Mouse (Mus musculus) ovary, postnatal 10 days (tissue): ENCODE measurements around the gene Sncb.

Source experiments
- DNase-seq: peaks from one replicate; pipeline ENCODE4 v3.0.0; 2022; ENCODE audit warnings: low spot score

The Sncb gene

GRCm38 (mm10) chr13:54783235-54783634 lies 16.8 kb upstream of the Sncb start:
- no peak for DNase-seq

- DNase-seq: no peak
These were observed 14.7 kb upstream of the Sncb start for GRCm38 (mm10) chr13:54781086-54781485.

DNA sequence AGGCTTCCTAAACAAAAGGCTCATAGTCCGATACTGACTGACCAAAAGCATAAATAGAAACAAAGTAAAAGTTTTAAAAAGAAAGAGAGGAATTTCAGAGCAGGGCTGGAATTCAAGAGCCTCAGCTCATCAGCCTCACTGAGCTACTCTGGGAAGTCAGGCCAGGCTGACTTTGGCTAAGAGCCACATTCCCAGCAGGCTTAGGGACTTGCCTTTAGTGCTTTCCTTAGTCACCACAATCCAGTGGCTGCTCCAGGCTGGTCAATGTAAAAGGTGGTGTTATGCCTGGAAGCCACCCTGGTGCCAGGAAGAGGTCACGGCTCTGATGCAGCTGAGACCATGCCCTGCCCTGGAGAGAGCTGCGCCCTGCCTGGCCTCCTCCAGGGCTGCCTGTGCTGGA lies 14.2 kb upstream of the Sncb start:
- DNase-seq: no peak

GRCm38 (mm10) chr13:54767012-54767411 lies 617 bp upstream of the Sncb start:
- DNase-seq: no peak

DNA sequence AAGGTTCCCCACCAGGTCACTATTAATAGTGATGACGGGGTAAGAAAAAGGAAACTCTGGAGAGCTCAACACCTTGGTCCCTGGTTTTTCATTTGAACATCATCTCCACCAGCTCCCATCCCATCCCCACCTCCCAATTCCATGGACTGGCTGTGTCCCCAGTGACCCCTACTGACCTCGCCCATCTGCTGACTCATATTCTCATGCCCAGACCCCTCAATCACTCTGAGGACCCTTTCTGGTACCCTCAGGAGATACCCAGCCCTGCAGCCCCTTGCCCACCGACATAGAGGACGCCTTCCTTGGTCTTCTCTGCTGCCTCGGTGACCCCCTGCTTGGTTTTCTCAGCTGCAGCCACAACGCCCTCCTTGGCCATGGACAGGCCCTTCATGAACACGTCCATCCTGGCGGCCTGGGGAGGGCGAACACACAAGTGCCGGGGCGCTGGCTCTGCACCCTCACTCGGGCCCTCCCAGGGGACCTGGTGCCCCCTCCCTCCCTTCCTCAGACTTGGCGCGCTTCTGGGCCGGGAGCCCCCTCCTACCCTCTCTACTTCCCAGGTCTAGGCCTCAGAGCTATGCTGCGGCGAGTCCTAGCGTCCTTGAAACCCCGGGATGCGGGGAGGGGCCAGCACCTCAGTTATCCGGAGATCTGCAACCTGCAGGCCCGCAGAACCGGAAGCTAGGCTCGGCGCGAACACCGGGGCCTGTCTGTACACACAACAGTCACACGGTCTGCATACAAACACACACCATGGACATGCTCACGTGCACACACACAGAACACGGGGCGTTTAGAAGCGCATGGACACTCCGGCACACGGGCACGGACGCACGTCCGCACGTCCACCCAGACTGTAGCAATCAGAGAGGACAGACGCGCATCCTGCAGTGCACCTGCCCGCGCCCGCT lies 859 bp downstream of the Sncb start:
- no peak for DNase-seq

DNA sequence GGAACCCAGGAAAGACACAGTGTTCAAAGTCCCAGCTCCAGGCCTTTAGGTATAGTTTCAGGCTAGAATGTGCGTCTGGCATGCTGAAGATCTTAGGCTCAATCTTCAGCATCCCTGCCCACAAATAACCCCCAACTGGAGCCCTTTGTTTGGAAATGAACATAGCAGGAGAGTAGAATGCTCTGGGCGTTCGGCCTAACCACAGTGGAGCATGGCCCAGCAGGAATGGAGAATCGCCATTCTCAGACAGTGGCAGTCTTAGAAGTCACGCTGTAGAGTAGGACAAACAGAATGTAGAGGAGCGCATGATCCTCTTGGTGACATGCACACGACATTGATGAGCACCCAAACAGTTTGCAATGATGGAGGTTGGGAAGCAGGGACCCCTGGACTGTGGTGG lies 5.5 kb downstream of the Sncb start:
- no peak for DNase-seq

- no peak for DNase-seq
These were observed 6.1 kb downstream of the Sncb start for GRCm38 (mm10) chr13:54760164-54760795.

DNA sequence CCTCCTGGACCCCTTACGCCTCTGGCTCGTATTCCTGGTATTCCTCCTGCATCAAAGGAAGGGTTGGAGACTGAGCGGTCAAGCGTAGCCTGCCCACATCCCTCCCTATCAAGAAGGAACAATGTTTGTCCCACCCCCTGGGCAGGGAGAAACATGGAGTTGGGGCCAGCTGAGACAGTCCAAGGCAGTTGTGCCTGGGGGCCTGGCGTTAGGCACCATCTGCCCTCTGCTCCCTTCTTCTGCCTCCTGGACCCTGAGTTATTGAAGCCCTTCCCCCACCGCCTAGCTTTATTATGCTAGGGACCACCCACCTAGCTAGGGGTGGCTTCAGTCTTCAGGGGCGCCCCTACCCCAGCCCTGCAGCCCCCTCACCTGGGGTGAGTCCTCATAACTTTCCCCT lies 6.9 kb downstream of the Sncb start:
- no peak for DNase-seq

DNA sequence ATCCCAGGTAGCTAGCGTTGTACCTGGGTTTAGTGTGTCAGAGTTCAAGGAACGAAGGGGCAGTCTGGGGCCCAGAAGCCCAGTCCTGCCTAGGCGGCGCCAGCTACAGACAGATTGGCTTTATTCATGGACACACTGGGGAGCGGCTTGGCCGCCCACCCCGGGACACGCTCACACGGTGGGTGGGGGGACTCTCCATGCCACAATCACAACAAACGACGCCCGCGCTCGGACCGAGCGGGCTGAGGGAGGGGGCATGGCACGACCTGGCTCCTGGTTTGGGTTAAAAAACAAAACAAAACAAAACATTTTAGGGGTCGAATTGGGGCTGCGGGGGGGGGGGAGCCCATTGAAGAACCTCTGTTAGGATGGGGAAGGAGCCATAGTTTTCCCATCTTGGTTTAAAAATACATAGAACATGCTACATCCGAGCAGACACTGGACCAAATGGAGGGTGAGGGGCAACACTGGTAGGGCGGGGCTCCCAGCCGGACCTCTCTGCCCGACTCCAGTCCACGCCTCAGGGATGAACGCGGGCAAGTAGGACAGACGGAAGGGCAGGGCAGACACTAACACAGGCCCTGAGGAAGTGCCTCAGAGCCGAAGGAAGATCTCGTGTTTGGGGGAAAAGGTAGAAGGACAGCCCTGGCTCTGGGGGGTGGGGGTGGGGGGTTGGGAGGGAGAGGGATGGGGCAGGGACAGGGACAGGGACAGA lies 7.5 kb downstream of the Sncb start:
- DNase-seq: no peak

DNA sequence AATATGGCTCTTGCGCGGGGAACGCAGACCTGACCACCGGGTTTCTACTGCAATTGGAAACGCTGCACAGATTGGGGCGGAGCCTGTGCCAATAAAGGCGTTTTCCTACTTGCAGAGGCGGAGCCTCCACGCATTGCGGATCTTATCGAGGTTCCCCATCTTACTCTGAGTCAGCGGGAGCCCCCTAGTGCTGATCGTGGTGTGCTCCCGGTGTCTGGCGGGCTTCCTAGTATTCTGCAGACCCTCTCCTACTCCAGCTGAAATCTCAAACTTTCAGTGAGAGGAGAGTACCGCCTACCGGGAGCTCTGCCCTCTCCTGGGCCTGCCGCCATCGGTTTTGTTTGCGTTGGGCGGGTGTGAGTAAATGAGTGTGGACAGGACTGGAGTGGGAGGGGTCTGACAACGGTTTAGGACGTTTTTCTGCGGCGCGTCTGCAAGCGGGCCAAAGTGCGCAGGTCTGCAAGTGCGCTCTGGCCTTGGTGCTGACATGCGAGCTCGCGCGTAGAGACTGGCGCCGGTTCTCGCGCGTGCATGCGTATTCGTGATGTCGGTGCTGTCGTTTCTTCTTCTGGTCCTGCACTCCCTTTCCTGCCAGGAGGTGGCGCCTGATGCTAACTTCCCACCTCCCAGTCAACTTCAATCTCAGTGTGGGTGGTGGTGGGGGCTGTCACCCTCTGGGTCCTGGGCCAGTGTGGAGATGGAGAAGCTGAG lies 8.2 kb downstream of the Sncb start:
- DNase-seq: peak; percentile 39

DNA sequence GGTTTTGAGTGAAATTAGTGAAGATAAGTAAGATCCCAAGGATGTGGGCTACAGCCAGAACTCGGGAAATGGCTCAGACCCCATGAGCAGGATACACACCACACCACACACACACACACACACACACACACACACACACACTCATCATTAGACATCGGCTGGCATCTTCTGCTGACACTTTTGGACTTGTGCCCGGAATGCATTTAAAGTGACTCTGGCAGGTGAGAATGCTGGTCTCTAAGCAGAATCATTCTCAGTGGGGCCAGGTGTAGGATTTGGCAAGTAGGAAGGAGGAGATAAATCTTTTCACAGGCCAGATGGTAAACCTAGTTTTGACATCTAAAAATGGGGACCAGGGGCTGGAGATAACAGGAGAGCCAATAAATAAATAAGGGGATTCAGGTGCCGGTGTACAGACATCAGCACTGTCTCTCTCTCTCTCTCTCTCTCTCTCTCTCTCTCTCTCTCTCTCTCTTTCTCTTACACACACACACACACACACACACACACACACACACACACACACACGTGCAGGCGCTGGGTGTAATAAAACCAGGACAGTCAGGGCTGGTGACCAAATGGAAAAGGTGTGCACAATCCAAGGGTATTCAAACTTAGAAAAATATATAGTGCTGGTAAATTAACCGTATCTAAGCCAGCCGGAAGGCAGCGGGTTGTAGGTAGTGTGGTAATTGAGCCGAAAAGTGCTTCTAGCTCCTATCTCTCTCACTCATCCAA lies 9.1 kb downstream of the Sncb start:
- DNase-seq: no peak

GRCm38 (mm10) chr13:54756156-54756712 lies 10.2 kb downstream of the Sncb start:
- DNase-seq: no peak

DNA sequence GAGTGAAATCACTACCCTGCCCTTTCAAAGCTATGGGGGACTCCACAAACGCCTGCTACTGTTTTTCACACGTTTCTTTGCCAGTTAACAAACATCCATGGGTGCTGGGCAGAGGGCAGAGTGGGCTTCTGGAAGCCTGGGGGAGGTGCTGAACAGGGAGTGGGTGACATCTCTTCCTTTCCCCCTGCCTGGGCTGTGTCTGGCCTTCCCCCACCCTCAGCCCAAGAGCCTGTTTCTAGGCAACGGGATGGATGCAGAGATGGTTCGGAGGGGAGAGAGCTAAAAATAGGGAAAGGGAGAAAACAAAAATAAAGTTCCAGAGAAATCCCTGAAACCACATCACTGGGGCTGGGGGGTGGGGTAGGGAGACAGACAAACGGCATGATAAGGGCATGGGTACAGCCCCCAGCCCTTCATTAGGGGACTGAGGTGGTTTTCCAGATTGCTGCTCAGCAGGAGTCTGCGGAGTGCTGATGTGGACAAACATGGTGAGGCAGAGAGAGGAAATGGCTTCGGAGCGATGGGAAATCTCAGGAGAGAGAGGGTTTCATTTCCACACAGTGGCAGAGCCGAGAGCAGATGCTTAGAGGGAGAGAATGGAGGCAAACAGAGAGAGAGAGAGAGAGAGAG lies 11.1 kb downstream of the Sncb start:
- DNase-seq: no peak

DNA sequence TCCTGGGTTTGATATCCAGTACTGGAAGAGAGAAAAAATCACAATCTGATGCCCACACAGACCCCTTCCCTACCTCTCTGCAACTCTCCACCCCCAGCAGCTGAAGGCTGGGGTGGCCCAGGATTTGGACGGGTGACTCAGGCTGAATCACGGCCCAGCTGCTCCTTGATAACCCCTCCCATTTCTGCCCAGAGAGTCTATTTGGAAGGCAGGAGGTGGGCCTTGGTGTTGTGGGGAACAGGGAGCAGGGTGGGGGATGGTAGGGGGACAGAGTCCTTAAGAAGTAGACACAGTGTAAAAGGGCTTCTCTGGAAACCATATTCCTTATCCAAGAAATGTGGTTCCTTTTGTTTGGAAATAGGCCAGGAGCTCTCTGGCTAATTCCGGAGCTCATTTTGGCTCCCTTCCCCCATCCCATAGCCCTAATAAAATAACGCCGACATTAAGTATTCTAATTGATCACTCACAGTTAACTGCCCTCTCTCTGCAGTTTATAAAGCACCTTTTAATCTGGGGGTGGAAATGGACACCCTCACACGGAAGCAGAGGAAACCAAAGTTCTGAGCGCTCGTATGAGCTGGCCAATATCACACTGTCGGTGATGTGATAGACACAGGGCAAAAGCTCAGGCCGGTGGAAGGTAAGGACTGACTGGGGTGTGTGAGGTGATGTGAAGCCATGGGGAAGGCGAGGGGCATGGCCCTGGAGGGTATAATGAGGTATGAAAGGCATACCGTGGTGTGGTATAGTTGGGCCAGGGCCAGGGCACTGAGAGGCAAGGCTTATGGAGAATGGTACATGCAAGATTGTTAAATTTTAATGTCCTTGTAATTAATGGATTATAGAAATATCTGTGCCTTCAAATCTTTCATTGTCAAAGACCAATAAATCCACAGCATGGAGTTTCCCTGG lies 12.0 kb downstream of the Sncb start:
- DNase-seq: no peak

- no peak for DNase-seq
These were observed 12.7 kb downstream of the Sncb start for GRCm38 (mm10) chr13:54753733-54754132.

DNA sequence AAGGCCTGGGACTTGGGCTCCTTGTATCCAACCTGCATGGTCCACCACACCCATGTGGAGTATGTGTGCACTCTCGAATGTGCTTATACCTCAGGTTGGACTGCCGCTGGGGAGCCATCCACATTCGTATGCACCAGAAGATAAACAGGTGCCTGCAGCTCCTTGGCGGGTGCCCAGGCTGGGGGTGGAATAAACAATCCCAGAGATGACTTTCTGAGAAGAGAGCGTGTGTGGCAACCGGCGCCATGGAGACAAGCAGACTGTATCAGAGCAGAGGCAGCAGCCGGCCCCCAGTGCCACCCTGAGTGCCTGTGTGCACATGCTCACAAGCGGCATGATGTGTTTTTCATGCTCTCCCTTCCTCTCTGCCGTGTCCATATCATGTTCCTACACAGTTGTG lies 13.7 kb downstream of the Sncb start:
- no peak for DNase-seq

- no peak for DNase-seq
These were observed 15.7 kb downstream of the Sncb start for GRCm38 (mm10) chr13:54750699-54751098.

- DNase-seq: no peak
These were observed 16.5 kb downstream of the Sncb start, which contains the start of gene Gprin1 for GRCm38 (mm10) chr13:54749864-54750411. Gene Gprin1, minus strand, starts transcription at chr13:54749874.
